Mouse (Mus musculus): ENCODE data around the gene Adsl.

The Adsl gene

DNA sequence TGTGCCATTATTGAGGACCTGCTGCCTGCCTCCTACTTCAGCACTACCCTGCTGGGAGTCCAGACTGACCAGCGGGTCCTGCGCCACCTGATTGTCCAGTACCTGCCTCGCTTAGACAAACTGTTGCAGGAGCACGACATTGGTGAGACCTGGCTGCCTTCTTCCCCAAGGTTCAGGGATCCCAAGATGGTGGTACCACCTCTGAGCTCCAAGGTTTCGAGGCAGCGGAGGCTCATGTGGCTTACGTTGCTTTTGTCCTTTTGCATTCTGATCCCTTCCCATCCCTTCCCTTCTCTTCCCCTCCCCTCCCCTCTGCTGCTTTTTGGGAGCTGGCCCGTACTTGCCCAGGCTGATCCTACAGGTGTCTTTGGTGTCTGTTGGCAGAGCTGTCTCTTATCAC is 59.6 kb downstream of the Adsl start:
- DNase-seq (ENCODE audit: low spot score): no peak

DNA sequence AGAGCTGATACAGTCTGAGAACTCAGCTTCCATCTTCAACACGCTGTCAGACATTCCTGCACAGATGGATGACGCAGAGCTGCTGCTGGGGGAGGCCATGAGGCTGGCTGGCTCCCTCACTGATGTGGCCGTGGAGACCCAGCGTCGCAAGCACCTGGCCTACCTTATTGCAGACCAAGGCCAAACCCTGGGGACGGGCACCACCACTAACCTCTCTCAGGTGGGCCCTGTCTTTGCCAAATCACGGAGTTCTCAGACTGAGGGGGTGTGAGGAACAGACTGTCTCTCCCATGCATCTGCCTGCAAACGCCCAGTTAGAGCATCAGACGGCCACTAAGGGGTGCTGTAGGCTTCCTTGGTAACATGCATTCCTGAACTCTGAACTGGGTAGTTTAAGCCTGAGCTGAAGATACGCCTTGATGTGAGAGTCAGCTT is 60.4 kb downstream of the Adsl start:
- no peak for DNase-seq (ENCODE audit: low spot score)

DNA sequence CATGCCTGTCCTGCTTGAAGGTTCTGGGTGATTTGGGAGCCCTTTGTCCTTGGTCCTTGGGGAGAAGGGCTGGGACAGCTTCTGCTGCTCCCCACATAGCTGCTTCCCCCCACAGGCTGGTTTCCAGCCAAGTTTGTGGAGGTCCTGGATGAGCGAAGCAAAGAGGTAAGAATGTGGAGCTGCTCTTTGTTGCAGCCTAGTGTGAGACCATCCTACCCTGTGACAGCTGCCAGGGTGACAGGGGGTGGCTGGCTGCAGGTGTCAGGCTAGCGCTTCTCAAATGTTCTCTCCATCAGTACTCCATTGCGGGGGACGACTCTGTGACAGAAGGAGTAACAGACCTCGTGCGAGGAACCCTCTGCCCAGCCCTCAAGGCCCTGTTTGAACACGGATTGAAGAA is 61.8 kb downstream of the Adsl start:
- DNase-seq (ENCODE audit: low spot score): no peak

DNA sequence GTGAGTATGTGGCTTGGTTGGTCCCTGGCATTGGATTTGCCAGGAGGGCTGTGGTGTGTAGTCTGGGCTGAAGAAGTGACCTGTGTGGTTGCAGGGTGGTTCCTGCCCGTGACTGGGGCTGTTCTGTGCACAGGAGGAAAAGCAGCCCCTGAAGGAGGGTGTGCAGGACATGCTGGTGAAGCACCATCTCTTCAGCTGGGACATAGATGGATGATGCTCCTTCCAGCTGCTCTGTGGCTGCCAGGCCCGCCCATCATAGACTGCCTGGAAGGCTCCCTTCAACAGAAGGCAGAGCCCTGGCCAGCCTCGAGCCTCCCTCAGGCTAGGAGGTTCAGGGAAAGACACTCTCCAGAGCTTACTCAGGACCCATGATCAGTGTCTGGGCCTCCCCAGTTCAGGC is 63.2 kb downstream of the Adsl start:
- DNase-seq (ENCODE audit: low spot score): no peak

DNA sequence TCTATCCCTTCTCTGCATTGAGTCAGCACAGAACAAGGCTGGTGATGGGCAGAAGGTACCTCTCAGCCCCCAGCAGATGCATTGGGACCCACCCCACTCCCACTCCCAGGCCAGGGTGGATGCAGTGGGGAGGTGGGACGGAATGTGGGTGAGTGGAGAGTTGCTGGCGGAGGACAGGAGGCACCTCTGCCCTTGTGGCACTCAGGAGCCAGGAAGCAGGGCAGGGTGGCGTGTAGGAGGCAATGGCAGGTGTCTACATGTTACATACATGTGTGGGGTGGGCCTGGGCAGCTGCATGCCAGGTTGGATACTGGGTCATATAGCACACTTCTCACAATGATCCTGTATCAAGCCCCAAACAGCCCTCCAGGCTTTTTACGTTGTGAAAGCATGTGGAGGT is 64.1 kb downstream of the Adsl start:
- DNase-seq (ENCODE audit: low spot score): no peak

DNA sequence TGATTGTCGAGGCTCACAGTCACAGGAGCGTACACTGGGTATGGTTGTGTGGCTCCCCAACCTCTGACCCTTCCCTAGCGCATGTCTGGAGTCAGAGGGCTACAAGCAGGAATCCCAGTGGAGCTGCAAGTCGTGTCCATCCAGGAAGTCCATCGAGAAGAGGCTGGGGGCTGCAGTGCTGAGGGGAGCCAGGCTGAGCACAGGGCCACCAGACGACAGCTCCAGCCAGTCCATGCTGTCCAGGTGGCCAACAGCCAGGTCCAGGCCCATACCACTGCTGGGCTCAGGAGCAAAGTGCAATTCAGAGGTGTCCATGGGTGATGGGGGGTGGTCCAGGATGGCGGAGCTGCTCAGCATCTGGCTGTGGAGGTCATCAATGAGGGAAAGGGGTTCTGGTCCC is 64.9 kb downstream of the Adsl start:
- DNase-seq (ENCODE audit: low spot score): no peak

DNA sequence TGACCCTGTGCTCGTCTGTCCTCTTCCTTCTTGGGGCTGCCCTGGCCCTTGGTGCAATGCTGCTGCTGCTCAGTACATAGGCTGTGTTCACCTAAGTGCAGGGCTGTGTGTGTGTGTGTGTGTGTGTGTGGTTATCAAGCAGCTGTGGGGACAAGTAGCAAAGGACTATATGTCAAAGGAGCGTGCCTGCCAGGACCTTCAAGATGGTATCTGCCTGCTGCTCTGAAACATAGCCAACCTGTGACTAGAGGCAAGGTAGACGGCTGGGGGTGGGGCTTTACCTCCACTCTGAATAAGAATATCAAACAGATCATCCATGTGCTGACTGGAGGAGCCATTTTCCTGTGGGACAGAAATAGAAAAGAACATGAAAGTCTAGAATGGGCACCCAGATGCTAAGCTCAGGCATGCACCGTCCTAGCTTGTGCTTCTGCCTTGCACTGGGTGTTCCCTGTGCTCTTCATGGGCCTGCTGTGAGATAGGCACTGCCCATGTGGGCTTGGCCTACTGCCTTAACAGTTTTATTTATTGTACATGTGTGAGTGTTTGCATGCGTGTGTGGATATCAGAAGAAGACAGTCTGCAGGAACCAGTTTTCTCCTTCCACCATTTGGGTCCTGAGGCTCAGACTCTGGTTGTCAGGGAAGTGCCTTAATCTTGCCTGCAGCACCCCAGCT is 66.9 kb downstream of the Adsl start:
- no peak for DNase-seq (ENCODE audit: low spot score)

DNA sequence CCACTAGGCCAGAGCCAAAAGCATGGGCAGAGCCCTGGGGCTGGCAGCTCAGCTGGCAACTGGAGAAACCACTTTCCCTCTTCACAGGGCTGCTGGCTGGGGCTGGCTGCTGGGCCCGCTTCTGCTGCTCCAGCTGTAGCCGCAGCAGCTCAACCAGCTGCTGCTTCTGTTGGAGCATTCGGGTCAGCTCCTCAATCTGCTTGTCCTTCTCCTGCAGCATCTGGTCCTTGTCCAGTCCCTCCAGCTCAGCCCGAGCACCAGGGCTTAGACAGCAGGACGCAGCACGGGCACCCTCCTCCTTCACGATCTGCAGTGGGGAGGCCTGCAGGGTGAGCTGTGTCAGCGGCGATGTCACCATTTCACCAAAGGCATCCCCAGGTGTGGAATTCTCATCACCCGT is 68.2 kb downstream of the Adsl start:
- DNase-seq (ENCODE audit: low spot score): no peak

DNA sequence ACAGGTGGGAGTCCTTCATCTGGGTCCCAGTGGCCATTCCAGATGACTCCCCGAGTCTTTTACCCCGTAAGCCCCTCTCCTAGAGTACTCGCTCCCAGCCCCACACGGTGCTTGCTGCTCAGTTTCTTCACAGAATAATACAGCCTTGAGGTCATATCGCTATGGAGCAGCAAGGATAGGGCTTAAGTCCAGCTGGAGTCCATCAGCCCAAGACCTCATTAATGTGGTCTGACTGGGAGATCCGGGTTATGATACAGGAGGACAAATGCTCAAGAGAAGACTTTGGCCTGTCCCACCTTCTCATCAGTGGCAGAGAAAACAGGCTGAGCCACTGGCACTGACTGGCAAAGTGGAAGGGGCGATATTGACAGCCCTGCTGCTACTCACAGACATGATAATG is 69.0 kb downstream of the Adsl start:
- DNase-seq (ENCODE audit: low spot score): no peak

Measured in testis, postnatal 14 days (tissue).